Mouse (Mus musculus) kidney, embryonic 15.5 days (tissue): ENCODE results near the gene Tbc1d9. TPM values are rescaled to one million over a fixed set of nuclear protein-coding genes. Genes with fewer than 3 reads are reported as not detected.
A peak's percentile ranks its signal among the peaks of the same experiment; 100 is the strongest.

Source experiments
- ATAC-seq: fragments of 200-750 bp; cut with Nextera tagmentation; replicated peaks from 2 replicates; pipeline ENCODE4 v1.8.0; 2017; ENCODE audit warnings: moderate TSS enrichment; ENCODE audit not compliant: low FRiP score
- H3K27ac ChIP-seq: fragments of 300-500 bp; sonication (generic); 2 replicates; pipeline ENCODE4 v1.5.1; 2015; ENCODE audit warnings: mild to moderate bottlenecking, inconsistent platforms
- H3K27me3 ChIP-seq: fragments of 300-500 bp; sonication (generic); 2 replicates; pipeline ENCODE4 v1.6.1; 2015; ENCODE audit warnings: inconsistent platforms
- H3K36me3 ChIP-seq: fragments of 300-500 bp; sonication (generic); 2 replicates; pipeline ENCODE4 v1.6.1; 2015; ENCODE audit warnings: inconsistent platforms
- H3K4me1 ChIP-seq: fragments of 300-500 bp; sonication (generic); 2 replicates; pipeline ENCODE4 v1.6.1; 2015; ENCODE audit warnings: inconsistent platforms
- H3K4me2 ChIP-seq: fragments of 300-500 bp; sonication (generic); 2 replicates; pipeline ENCODE4 v1.6.1; 2015; ENCODE audit warnings: moderate library complexity, mild to moderate bottlenecking, inconsistent platforms
- H3K4me3 ChIP-seq: fragments of 300-500 bp; sonication (generic); replicated peaks from 2 replicates; pipeline ENCODE4 v1.5.1; 2015; ENCODE audit warnings: mild to moderate bottlenecking, inconsistent platforms
- H3K9ac ChIP-seq: fragments of 300-500 bp; sonication (generic); 2 replicates; pipeline ENCODE4 v1.6.1; 2015; ENCODE audit warnings: mild to moderate bottlenecking, inconsistent platforms
- H3K9me3 ChIP-seq: fragments of 300-500 bp; sonication (generic); replicated peaks from 2 replicates; pipeline ENCODE4 v1.6.1; 2016; ENCODE audit warnings: inconsistent platforms
- WGBS: fragments of 180-500 bp; shearing (Covaris S2); methylation state at CpG from one replicate; pipeline ENCODE4 v1.1.7; 2015; ENCODE audit warnings: mixed read lengths; 5-methylcytosine and 5-hydroxymethylcytosine counted together
- polyA plus RNA-seq: library from polyadenylated mRNA; unstranded; fragments of >200 nt; fragmentation: Nextera tagmentation; extraction: Ambion mirVana; gene quantifications from 2 replicates; pipeline ENCODE4 v1.2.1, GENCODE M21; 2015

The Tbc1d9 gene
- 1.8 and 1.9 TPM in 2 replicates for polyA plus RNA-seq

GRCm38 (mm10) chr8:83165235-83165930 lies at the start of gene Tbc1d9:
TSS of gene Tbc1d9 (plus strand) at chr8:83165352.
- Histone ChIP-seq H3K4me1 (peaks cover 8% of the 10 kb centered on the region), H3K36me3 (no peaks in the 10 kb centered on the region), H3K9ac (peak within 1 kb of the TSS; percentile 80), H3K9me3 (no peaks in the 10 kb centered on the region), H3K27ac (peak within 1 kb of the TSS; percentile 89), H3K4me2 (peak within 1 kb of the TSS; percentile 89), H3K4me3 (peak within 1 kb of the TSS; percentile 67), H3K27me3 (peaks cover 11% of the 10 kb centered on the region; the same call in 1 of the 2 replicates)
- ATAC-seq = peak; percentile 93
- WGBS = under 1% methylated on average over 63 of the region's 63 CpGs

- Histone ChIP-seq H3K27me3 (no peaks in the 10 kb centered on the region), H3K4me3 (no peak overlapping the region), H3K36me3 (no peaks in the 10 kb centered on the region), H3K4me2 (no peak overlapping the region), H3K4me1 (peaks cover 7% of the 10 kb centered on the region), H3K9me3 (no peaks in the 10 kb centered on the region), H3K27ac (no peak overlapping the region), H3K9ac (no peak overlapping the region)
- no peak for ATAC-seq
- WGBS = 59% methylated on average over 2 of the region's 2 CpGs
Measured at GRCm38 (mm10) chr8:83135086-83135485, 30.1 kb upstream of the Tbc1d9 start.

GRCm38 (mm10) chr8:83140068-83140467 lies 25.1 kb upstream of the Tbc1d9 start:
- Histone ChIP-seq H3K4me3 (no peak overlapping the region), H3K9ac (no peak overlapping the region), H3K4me1 (peaks cover 11% of the 10 kb centered on the region), H3K36me3 (no peaks in the 10 kb centered on the region), H3K27ac (no peak overlapping the region), H3K4me2 (no peak overlapping the region), H3K27me3 (no peaks in the 10 kb centered on the region), H3K9me3 (no peaks in the 10 kb centered on the region)
- no peak for ATAC-seq
- 83% methylated on average over 1 of the region's 1 CpGs for WGBS

GRCm38 (mm10) chr8:83140701-83141111 lies 24.4 kb upstream of the Tbc1d9 start:
- Histone ChIP-seq H3K9ac (no peak overlapping the region), H3K9me3 (no peaks in the 10 kb centered on the region), H3K27ac (no peak overlapping the region), H3K27me3 (no peaks in the 10 kb centered on the region), H3K4me1 (peaks cover 7% of the 10 kb centered on the region), H3K36me3 (no peaks in the 10 kb centered on the region), H3K4me2 (no peak overlapping the region), H3K4me3 (no peak overlapping the region)
- ATAC-seq = no peak
- 48% methylated on average over 3 of the region's 3 CpGs for WGBS

- Histone ChIP-seq H3K4me2 (no peak overlapping the region), H3K9ac (no peak overlapping the region), H3K4me1 (peaks cover 7% of the 10 kb centered on the region), H3K36me3 (no peaks in the 10 kb centered on the region), H3K27me3 (no peaks in the 10 kb centered on the region), H3K4me3 (no peak overlapping the region), H3K27ac (no peak overlapping the region), H3K9me3 (no peaks in the 10 kb centered on the region)
- WGBS = 62% methylated on average over 5 of the region's 5 CpGs
- ATAC-seq = no peak
Measured at GRCm38 (mm10) chr8:83141358-83141757, 23.8 kb upstream of the Tbc1d9 start.

GRCm38 (mm10) chr8:83144601-83145000 lies 20.6 kb upstream of the Tbc1d9 start:
- Histone ChIP-seq H3K9ac (no peak overlapping the region), H3K9me3 (no peaks in the 10 kb centered on the region)
- WGBS = 91% methylated on average over 4 of the region's 4 CpGs

GRCm38 (mm10) chr8:83145421-83145820 lies 19.7 kb upstream of the Tbc1d9 start:
- Histone ChIP-seq H3K9ac (no peak overlapping the region), H3K9me3 (no peaks in the 10 kb centered on the region), H3K36me3 (no peaks in the 10 kb centered on the region), H3K4me3 (no peak overlapping the region), H3K27me3 (no peaks in the 10 kb centered on the region), H3K27ac (no peak overlapping the region), H3K4me2 (no peak overlapping the region), H3K4me1 (0 out of 2 replicates have a peak, but pooled peaks cover 3% of the 10 kb centered on the region)
- WGBS = 78% methylated on average over 3 of the region's 3 CpGs
- ATAC-seq = no peak

More at GRCm38 (mm10) chr8:83144601-83145000, 20.6 kb upstream of the Tbc1d9 start:
- Histone ChIP-seq H3K36me3 (no peaks in the 10 kb centered on the region), H3K27me3 (no peaks in the 10 kb centered on the region), H3K4me2 (no peak overlapping the region), H3K27ac (no peak overlapping the region), H3K4me1 (peaks cover 7% of the 10 kb centered on the region), H3K4me3 (no peak overlapping the region)
- no peak for ATAC-seq

- Histone ChIP-seq H3K4me3 (no peak overlapping the region), H3K4me1 (no peaks in the 10 kb centered on the region), H3K9me3 (no peaks in the 10 kb centered on the region), H3K27ac (no peak overlapping the region), H3K36me3 (no peaks in the 10 kb centered on the region), H3K4me2 (no peak overlapping the region), H3K27me3 (no peaks in the 10 kb centered on the region), H3K9ac (no peak overlapping the region)
- no peak for ATAC-seq
- WGBS = 81% methylated on average over 6 of the region's 6 CpGs
Measured at GRCm38 (mm10) chr8:83149124-83149523, 16.0 kb upstream of the Tbc1d9 start.

- H3K9ac ChIP-seq = no peak overlapping the region
- no peak overlapping the region for H3K4me2 ChIP-seq
- H3K27me3 ChIP-seq = no peaks in the 10 kb centered on the region
- H3K36me3 ChIP-seq = no peaks in the 10 kb centered on the region
- H3K4me3 ChIP-seq = no peak overlapping the region
- 71% methylated on average over 2 of the region's 2 CpGs for WGBS
- no peak overlapping the region for H3K27ac ChIP-seq
- H3K9me3 ChIP-seq = no peaks in the 10 kb centered on the region
- 0 out of 2 replicates have a peak, but pooled peaks cover 4% of the 10 kb centered on the region for H3K4me1 ChIP-seq
- ATAC-seq = no peak
Measured at GRCm38 (mm10) chr8:83152055-83152454, 13.1 kb upstream of the Tbc1d9 start.

GRCm38 (mm10) chr8:83152470-83152869 lies 12.7 kb upstream of the Tbc1d9 start:
- Histone ChIP-seq H3K9me3 (no peaks in the 10 kb centered on the region), H3K4me2 (no peak overlapping the region), H3K9ac (no peak overlapping the region), H3K27ac (no peak overlapping the region), H3K4me1 (0 out of 2 replicates have a peak, but pooled peaks cover 4% of the 10 kb centered on the region), H3K4me3 (no peak overlapping the region), H3K36me3 (no peaks in the 10 kb centered on the region), H3K27me3 (no peaks in the 10 kb centered on the region)
- no peak for ATAC-seq
- 34% methylated on average over 4 of the region's 4 CpGs for WGBS

GRCm38 (mm10) chr8:83155110-83155509 lies 10.0 kb upstream of the Tbc1d9 start:
- no peak overlapping the region for H3K27ac ChIP-seq
- no peaks in the 10 kb centered on the region for H3K36me3 ChIP-seq
- WGBS = 17% methylated on average over 4 of the region's 4 CpGs
- H3K9ac ChIP-seq = no peak overlapping the region
- H3K4me3 ChIP-seq = no peak overlapping the region
- H3K9me3 ChIP-seq = no peaks in the 10 kb centered on the region
- H3K4me1 ChIP-seq = 0 out of 2 replicates have a peak, but pooled peaks cover 4% of the 10 kb centered on the region
- no peak for ATAC-seq
- H3K4me2 ChIP-seq = no peak overlapping the region
- H3K27me3 ChIP-seq = no peaks in the 10 kb centered on the region

GRCm38 (mm10) chr8:83158971-83159370 lies 6.2 kb upstream of the Tbc1d9 start:
- H3K36me3 ChIP-seq = no peaks in the 10 kb centered on the region
- H3K27me3 ChIP-seq = 0 out of 2 replicates have a peak, but pooled peaks cover 3% of the 10 kb centered on the region
- H3K4me2 ChIP-seq = no peak overlapping the region
- 45% methylated on average over 3 of the region's 3 CpGs for WGBS
- no peak overlapping the region for H3K9ac ChIP-seq
- H3K27ac ChIP-seq = no peak overlapping the region
- no peak for ATAC-seq
- no peaks in the 10 kb centered on the region for H3K9me3 ChIP-seq
- 0 out of 2 replicates have a peak, but pooled peaks cover 4% of the 10 kb centered on the region for H3K4me1 ChIP-seq
- no peak overlapping the region for H3K4me3 ChIP-seq
